Mouse (Mus musculus) neutrophil, adult 5-6 weeks (primary cell): ENCODE measurements around the gene Lgals2. TPM values are rescaled to one million over a fixed set of nuclear protein-coding genes. Genes with fewer than 3 reads are reported as not detected.

Source experiments
- ATAC-seq: fragments of 151-379, 151-347 bp; 2 replicates; pipeline ENCODE4 v1.8.0; 2017; ENCODE audit warnings: mild to moderate bottlenecking, moderate TSS enrichment; ENCODE audit not compliant: insufficient number of reproducible peaks, poor library complexity, low FRiP score, severe bottlenecking; ENCODE audit errors: extremely low read depth
- total RNA-seq: library from RNA; stranded (forward); fragments of 200-1000 nt; gene quantifications from 2 replicates; pipeline ENCODE4 v1.2.3, GENCODE M21; 2017

The Lgals2 gene
- total RNA-seq, result not detected in 2 replicates

GRCm38 (mm10) chr15:78855303-78855965 lies at the start of gene Lgals2:
TSS of gene Lgals2 (minus strand) at chr15:78855529.
- ATAC-seq, result no peak

- peak; percentile 49; the same call in 1 of the 2 replicates for ATAC-seq
These were observed 47.9 kb upstream of the Lgals2 start for GRCm38 (mm10) chr15:78903243-78903642.

GRCm38 (mm10) chr15:78901422-78901789 lies 46.1 kb upstream of the Lgals2 start:
- ATAC-seq, result no peak

DNA sequence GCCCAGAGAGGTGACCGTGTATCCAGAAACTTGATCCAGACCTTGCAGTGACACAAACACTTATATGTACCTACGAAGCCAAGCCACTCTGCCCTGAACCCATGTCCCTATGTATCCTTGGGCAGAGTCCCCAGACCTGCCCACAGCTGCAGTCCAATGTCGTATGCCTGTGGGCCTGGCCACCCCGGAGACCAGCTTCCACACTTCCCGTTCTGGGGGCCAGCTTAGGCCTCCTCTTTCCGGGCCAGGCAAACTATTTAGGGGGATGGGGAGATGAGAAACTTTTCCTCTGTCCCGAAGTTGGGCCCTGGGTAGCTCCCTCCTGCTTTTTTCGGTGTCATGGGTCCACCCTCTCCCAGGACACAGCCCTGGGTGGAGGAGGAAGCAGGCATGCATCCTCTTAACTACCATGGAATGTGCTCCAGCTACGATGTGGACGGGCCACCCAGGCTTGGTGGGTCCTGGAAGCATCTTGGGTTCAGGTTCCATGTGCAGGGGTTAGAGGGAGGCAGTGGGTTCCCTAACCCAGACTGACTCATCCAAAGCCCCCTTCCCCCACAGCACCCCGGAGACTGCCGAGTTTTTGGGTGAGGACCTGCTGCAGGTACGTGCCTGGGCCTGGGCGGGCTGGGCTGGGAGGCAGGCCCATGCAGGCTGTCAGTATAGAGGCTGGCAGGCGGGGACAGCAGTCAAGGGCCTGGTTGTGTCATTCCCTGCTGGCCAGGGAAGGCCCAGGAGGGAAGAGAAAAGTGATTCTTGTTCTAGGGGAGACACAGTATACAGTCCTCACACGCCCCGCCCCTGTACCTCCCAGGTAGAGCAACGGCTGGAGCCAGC lies 45.5 kb upstream of the Lgals2 start:
- no peak for ATAC-seq

DNA sequence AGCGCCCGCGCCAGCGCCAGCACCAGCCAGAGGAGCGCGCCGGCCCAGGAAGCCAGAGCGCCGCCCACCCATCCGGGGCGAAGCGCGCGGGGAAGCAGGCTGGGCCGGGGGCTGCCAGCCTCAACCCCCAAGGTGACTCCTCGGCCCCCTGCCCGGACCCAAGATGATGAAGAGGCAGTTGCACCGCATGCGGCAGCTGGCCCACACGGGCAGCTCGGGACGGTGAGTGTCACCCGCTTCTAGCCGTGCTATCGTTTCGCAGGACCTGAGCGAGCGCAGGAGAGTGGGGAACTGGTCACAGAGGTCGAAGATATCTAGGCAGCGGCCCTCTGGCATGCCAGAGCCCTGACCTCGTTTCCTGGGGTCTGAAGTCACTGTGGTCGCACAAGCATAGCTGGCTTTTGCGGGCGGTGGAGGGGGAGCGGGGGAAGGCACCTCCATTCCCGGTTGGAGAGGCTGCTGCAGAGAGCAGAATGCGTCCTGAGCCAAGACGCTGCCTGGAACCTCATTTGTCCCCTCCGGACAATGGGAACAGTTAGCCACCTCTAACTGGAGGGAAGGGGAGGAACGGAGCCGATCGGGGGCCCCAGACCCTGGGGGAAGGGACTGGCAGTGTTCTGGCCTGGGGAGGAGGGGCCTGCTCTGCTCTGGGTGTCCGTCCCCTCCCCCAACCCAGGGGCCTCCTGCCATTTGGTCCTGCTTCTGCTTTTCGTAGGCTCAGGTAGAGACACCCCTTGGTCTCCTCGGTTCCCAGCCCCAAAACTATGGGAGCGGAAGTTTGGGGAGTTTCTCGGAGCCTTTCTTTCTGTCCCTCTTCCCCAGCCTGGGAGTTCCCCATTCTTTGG lies 44.6 kb upstream of the Lgals2 start, which contains the start of gene Sh3bp1:
TSS of gene Sh3bp1 (plus strand) at position 29 of the 845 bp plus-strand sequence.
- peak; percentile 28 for ATAC-seq

DNA sequence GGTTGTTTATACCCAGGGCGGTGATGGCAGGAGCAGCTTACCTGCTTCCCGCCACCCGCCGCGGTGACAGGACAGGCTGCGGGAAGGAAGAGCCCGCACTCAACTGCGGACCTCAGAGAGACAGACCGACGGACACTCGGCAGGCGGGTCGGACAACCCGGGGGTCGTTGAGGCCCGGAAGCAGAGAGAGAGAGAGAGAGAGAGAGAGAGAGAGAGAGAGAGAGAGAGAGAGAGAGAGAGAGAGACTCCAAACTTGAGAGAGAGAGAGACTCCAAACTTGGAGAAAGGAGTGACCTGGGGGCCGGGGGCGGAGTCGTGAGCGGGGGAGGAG lies 44.0 kb upstream of the Lgals2 start, which contains the start of gene Gm49510:
TSS of gene Gm49510 (plus strand) at position 259 of the 331 bp plus-strand sequence.
- no peak for ATAC-seq

DNA sequence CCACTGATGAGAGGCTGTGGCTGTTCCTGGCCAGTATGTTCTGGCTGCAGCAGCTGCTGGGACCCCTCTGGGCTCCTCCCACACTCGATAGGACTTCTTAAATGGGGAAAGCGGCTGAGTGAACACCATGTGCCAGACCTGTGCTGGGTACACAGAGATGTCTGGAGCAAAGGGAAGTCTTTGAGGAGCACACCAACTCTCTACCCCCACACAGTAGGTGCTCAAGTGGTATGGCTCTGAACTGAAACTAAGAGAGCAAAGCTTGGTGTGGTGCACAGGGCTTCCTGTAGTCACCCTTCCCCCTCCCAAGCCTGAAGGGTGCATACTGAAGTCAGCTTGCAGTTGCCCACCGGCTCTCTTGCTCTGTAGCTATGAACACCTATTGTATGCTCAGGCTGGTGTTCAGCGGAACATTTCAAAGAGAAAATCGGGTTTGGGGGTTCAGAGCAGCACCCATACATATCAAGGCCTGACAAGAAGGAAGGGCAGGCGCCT lies 43.2 kb upstream of the Lgals2 start:
- ATAC-seq, result peak; percentile 37; the same call in 1 of the 2 replicates

- no peak for ATAC-seq
These were observed 42.2 kb upstream of the Lgals2 start for GRCm38 (mm10) chr15:78897488-78897887.

DNA sequence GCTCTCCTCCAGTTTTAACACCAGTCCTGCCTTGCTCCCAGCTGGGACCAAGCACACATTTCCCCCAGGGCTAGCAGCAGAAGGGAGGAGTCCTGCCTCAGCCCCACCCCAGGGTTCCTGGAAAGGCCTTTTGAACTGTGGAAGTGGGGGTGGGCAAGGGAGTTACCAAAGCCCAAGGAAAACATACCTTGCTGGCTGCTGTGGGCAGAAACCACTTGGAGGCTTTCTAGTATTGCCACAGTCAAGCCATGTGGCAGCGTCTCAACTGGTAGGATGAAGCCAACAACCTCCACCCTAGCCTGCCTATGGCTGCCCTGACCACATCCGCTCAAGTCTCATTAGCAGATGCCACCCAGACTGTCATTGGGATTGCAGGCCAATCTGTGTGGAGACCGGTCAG lies 40.8 kb upstream of the Lgals2 start:
- no peak; the same call in 1 of the 2 replicates for ATAC-seq

DNA sequence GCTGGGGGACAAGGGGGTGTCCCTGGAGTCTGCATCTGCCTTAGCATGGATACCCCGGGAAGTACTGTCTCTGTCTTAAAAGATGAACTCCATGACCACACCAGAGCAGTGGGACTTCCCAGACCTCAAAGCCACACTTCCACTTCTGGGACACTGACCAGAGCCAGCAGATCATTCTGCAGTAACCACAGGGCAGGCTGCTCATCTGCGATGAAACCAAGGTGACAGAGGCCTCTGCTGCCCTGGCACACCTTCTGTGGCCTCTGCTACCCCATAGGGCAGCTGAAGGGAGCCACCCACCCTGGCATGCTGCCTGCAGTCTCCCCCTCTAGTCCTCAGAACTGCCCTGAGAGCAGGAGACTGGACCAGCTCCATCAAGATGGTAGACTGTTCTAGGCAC lies 40.4 kb upstream of the Lgals2 start:
- ATAC-seq, result no peak

GRCm38 (mm10) chr15:78894726-78895125 lies 39.4 kb upstream of the Lgals2 start:
- ATAC-seq, result no peak

DNA sequence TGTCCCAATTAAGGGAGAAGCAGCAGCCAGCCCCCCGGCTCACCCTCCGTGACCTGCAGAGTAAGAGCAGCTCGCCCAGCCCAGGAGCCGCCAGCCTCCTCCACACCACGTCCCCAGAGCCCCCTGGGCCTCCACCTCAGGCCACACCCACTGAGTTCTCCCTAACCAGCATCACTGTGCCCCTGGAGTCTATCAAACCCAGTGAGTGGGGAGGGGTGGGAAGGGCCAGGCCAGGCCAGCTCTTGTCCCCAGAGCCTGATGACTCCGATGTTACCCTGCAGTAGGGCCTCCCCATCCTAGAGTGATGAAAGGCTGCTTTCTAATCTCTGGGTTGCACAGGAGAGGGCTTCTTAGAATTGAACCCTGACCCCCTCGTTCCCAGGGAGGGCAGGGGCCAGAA lies 37.1 kb upstream of the Lgals2 start:
- ATAC-seq, result no peak

GRCm38 (mm10) chr15:78889401-78889853 lies 34.1 kb upstream of the Lgals2 start:
- ATAC-seq, result no peak

DNA sequence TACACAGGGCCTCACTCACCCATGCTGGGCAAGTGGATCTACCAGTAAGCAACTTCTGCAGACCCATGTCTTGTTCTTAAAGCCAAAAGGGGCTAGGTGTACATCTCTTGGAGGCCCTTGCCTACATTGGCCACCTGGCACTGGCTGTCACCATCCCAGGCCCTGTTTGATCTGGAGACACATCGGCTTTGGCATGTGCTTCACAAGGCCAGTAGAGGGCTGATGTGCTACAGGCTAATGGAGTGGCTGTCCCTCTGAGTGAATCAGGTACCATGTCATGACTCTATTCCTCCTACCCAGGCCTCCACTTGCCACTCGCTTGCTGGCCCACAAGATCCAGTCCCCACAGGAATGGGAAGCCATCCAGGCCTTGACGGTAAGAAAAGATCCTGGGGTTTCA lies 26.5 kb upstream of the Lgals2 start:
- ATAC-seq, result no peak

DNA sequence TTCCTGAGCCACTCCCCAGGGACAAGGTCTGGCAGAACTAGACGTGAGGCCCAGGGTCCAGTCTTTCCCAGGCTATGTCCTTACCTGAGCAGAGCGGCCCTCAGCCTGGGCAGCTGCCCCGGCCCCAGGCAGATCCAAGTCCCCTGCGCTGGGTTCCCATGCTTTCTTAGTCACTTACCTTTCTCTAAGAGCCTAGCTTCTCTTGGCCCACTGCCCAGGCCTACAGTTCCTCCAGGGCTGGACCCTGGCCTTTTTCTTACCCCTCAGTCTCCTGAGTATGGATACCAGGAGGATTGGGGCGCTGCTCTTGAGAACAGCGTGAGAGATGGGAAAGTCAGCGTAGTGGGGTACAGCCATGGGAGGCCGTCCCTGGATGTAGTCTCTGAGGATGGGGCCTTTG lies 25.1 kb upstream of the Lgals2 start:
- ATAC-seq, result no peak

- ATAC-seq, result peak; percentile 30
These were observed 23.6 kb upstream of the Lgals2 start for GRCm38 (mm10) chr15:78878792-78879516.

GRCm38 (mm10) chr15:78877810-78878390 lies 22.6 kb upstream of the Lgals2 start:
- ATAC-seq, result no peak
